Mouse (Mus musculus): ENCODE data around the gene Wee1. TPM values are rescaled to one million over a fixed set of nuclear protein-coding genes. Genes with fewer than 3 reads are reported as not detected.

The Wee1 gene
- total RNA-seq, 2 experiments from 2014 or later, result 1.8 to 2.5 TPM

- DNase-seq (ENCODE audit: low spot score), result no peak
Measured at GRCm38 (mm10) chr7:110189951-110190350, 68.1 kb downstream of the Wee1 start.

Other genes with a start within 250 kb of the Wee1 start
- gene Dennd5a, start 161.6 kb upstream of the Wee1 start, total RNA-seq (2021), result 10 to 100 TPM; 36.2 to 47.5 TPM
- gene Tmem41b, start 135.1 kb upstream of the Wee1 start, total RNA-seq (2021), result 10 to 100 TPM; 23.3 to 26.9 TPM
- gene Ipo7, start 103.8 kb upstream of the Wee1 start, total RNA-seq (2021), result 10 to 100 TPM; 88.3 to 92.0 TPM
- 1 to 10 TPM; 8.3 to 8.6 TPM for gene Zfp143, start 60.8 kb upstream of the Wee1 start, total RNA-seq (2021)
- gene Swap70, start 99.7 kb downstream of the Wee1 start, total RNA-seq (2021), result 1 to 10 TPM; 5.5 to 8.0 TPM